Mouse (Mus musculus) embryonic facial prominence, embryonic 12.5 days (tissue): ENCODE data around the gene Olig2. TPM values are rescaled to one million over a fixed set of nuclear protein-coding genes. Genes with fewer than 3 reads are reported as not detected.

Experiments used
- ATAC-seq: fragments of 200-750 bp; cut with Nextera tagmentation; 2 replicates; pipeline ENCODE4 v1.8.0; 2017; ENCODE audit not compliant: insufficient number of reproducible peaks, insufficient read depth, low FRiP score, low TSS enrichment
- H3K27ac ChIP-seq: fragments of 300-500 bp; sonication (generic); 2 replicates; pipeline ENCODE4 v1.5.1; 2016; ENCODE audit warnings: mild to moderate bottlenecking
- H3K27me3 ChIP-seq: fragments of 300-500 bp; sonication (generic); 2 replicates; pipeline ENCODE4 v1.6.1; 2016; ENCODE audit warnings: mild to moderate bottlenecking, moderate library complexity
- H3K36me3 ChIP-seq: fragments of 300-500 bp; sonication (generic); 2 replicates; pipeline ENCODE4 v1.6.1; 2016; ENCODE audit warnings: mild to moderate bottlenecking
- H3K4me1 ChIP-seq: fragments of 300-500 bp; sonication (generic); 2 replicates; pipeline ENCODE4 v1.6.1; 2016
- H3K4me2 ChIP-seq: fragments of 300-500 bp; sonication (generic); replicated peaks from 2 replicates; pipeline ENCODE4 v1.6.1; 2016; ENCODE audit warnings: mild to moderate bottlenecking, moderate library complexity
- H3K4me3 ChIP-seq: fragments of 300-500 bp; sonication (generic); 2 replicates; pipeline ENCODE4 v1.5.1; 2016; ENCODE audit warnings: mild to moderate bottlenecking
- H3K9ac ChIP-seq: fragments of 300-500 bp; sonication (generic); 2 replicates; pipeline ENCODE4 v1.6.1; 2016; ENCODE audit warnings: mild to moderate bottlenecking, moderate library complexity
- H3K9me3 ChIP-seq: fragments of 300-500 bp; sonication (generic); 2 replicates; pipeline ENCODE4 v1.6.1; 2016; ENCODE audit warnings: mild to moderate bottlenecking, moderate library complexity
- WGBS: fragments of 180-500 bp; shearing (Covaris S2); methylation state at CpG from one replicate; pipeline ENCODE4 v1.1.7; 2016; 5-methylcytosine and 5-hydroxymethylcytosine counted together
- polyA plus RNA-seq: library from polyadenylated mRNA; unstranded; fragments of >200 nt; fragmentation: Nextera tagmentation; extraction: Ambion mirVana; gene quantifications from 2 replicates; pipeline ENCODE4 v1.2.1, GENCODE M21; 2016

Gene Olig2
- polyA plus RNA-seq, result 1.6 and 2.9 TPM in 2 replicates

GRCm38 (mm10) chr16:91225233-91226037, at the start of gene Olig2:
Gene Olig2, plus strand, starts transcription at chr16:91225457.
- peak within 1 kb of the TSS; percentile 24 for H3K4me3 ChIP-seq
- H3K4me1 ChIP-seq, result peaks cover 25% of the 10 kb centered on the region; the same call in 1 of the 2 replicates
- H3K9me3 ChIP-seq, result no peaks in the 10 kb centered on the region
- no peak within 1 kb of the TSS for H3K27ac ChIP-seq
- under 1% methylated on average over 53 of the region's 53 CpGs for WGBS
- ATAC-seq, result 0 out of 2 replicates have a peak, but pooled peaks have one; percentile 62
- no peaks in the 10 kb centered on the region for H3K36me3 ChIP-seq
- H3K27me3 ChIP-seq, result peaks cover 96% of the 10 kb centered on the region
- H3K9ac ChIP-seq, result no peak within 1 kb of the TSS
- peak within 1 kb of the TSS; percentile 46 for H3K4me2 ChIP-seq

GRCm38 (mm10) chr16:91175892-91176291, 49.4 kb upstream of the Olig2 start:
- H3K4me2 ChIP-seq, result no peak overlapping the region
- WGBS, result 72% methylated on average over 8 of the region's 8 CpGs
- no peaks in the 10 kb centered on the region for H3K9me3 ChIP-seq
- H3K36me3 ChIP-seq, result no peaks in the 10 kb centered on the region
- H3K4me3 ChIP-seq, result no peak overlapping the region
- H3K9ac ChIP-seq, result no peak overlapping the region
- ATAC-seq, result no peak
- no peak overlapping the region for H3K27ac ChIP-seq
- peaks cover 11% of the 10 kb centered on the region for H3K27me3 ChIP-seq
- H3K4me1 ChIP-seq, result no peaks in the 10 kb centered on the region; the same call in 1 of the 2 replicates

GRCm38 (mm10) chr16:91187046-91187445, 38.2 kb upstream of the Olig2 start:
- Histone ChIP-seq H3K9ac (no peak overlapping the region), H3K27me3 (peaks cover 19% of the 10 kb centered on the region; the same call in 1 of the 2 replicates), H3K4me3 (no peak overlapping the region), H3K27ac (no peak overlapping the region), H3K4me1 (no peaks in the 10 kb centered on the region), H3K36me3 (no peaks in the 10 kb centered on the region), H3K4me2 (no peak overlapping the region), H3K9me3 (no peaks in the 10 kb centered on the region)
- 47% methylated on average over 8 of the region's 8 CpGs for WGBS
- ATAC-seq, result no peak

- no peak overlapping the region for H3K9ac ChIP-seq
- 70% methylated on average over 10 of the region's 10 CpGs for WGBS
- H3K27me3 ChIP-seq, result peaks cover 19% of the 10 kb centered on the region
- no peaks in the 10 kb centered on the region for H3K4me1 ChIP-seq
- H3K4me2 ChIP-seq, result no peak overlapping the region
- no peak overlapping the region for H3K4me3 ChIP-seq
- no peak for ATAC-seq
- H3K27ac ChIP-seq, result no peak overlapping the region
- no peaks in the 10 kb centered on the region for H3K36me3 ChIP-seq
- H3K9me3 ChIP-seq, result no peaks in the 10 kb centered on the region
Observed at GRCm38 (mm10) chr16:91187662-91188061, 37.6 kb upstream of the Olig2 start.

GRCm38 (mm10) chr16:91188304-91188703, 37.0 kb upstream of the Olig2 start:
- Histone ChIP-seq H3K27ac (no peak overlapping the region), H3K27me3 (peaks cover 23% of the 10 kb centered on the region), H3K4me2 (no peak overlapping the region), H3K4me1 (no peaks in the 10 kb centered on the region), H3K9ac (no peak overlapping the region), H3K36me3 (no peaks in the 10 kb centered on the region), H3K9me3 (no peaks in the 10 kb centered on the region), H3K4me3 (no peak overlapping the region)
- no peak for ATAC-seq
- 75% methylated on average over 12 of the region's 12 CpGs for WGBS

- ATAC-seq, result no peak
- no peak overlapping the region for H3K9ac ChIP-seq
- H3K9me3 ChIP-seq, result no peaks in the 10 kb centered on the region
- 77% methylated on average over 6 of the region's 6 CpGs for WGBS
- H3K4me3 ChIP-seq, result no peak overlapping the region
- H3K27me3 ChIP-seq, result peaks cover 29% of the 10 kb centered on the region
- H3K4me1 ChIP-seq, result no peaks in the 10 kb centered on the region
- no peak overlapping the region for H3K27ac ChIP-seq
- no peak overlapping the region for H3K4me2 ChIP-seq
- H3K36me3 ChIP-seq, result no peaks in the 10 kb centered on the region
Observed at GRCm38 (mm10) chr16:91191233-91191632, 34.0 kb upstream of the Olig2 start.

GRCm38 (mm10) chr16:91191663-91192237, 33.5 kb upstream of the Olig2 start:
- Histone ChIP-seq H3K4me3 (no peak overlapping the region), H3K27me3 (peaks cover 29% of the 10 kb centered on the region), H3K9me3 (no peaks in the 10 kb centered on the region), H3K4me1 (no peaks in the 10 kb centered on the region), H3K27ac (no peak overlapping the region), H3K36me3 (no peaks in the 10 kb centered on the region), H3K4me2 (no peak overlapping the region), H3K9ac (no peak overlapping the region)
- no peak for ATAC-seq
- 69% methylated on average over 9 of the region's 9 CpGs for WGBS

- ATAC-seq, result no peak
- no peak overlapping the region for H3K27ac ChIP-seq
- no peak overlapping the region for H3K4me3 ChIP-seq
- H3K36me3 ChIP-seq, result no peaks in the 10 kb centered on the region
- WGBS, result 23% methylated on average over 15 of the region's 15 CpGs
- H3K9me3 ChIP-seq, result no peaks in the 10 kb centered on the region
- H3K4me1 ChIP-seq, result no peaks in the 10 kb centered on the region
- peaks cover 29% of the 10 kb centered on the region for H3K27me3 ChIP-seq
- no peak overlapping the region for H3K9ac ChIP-seq
- H3K4me2 ChIP-seq, result no peak overlapping the region
Observed at GRCm38 (mm10) chr16:91192672-91193354, 32.4 kb upstream of the Olig2 start.

- H3K4me1 ChIP-seq, result no peaks in the 10 kb centered on the region
- no peaks in the 10 kb centered on the region for H3K9me3 ChIP-seq
- no peaks in the 10 kb centered on the region for H3K27me3 ChIP-seq
- H3K9ac ChIP-seq, result no peak overlapping the region
- no peaks in the 10 kb centered on the region for H3K36me3 ChIP-seq
- ATAC-seq, result no peak
- H3K4me2 ChIP-seq, result no peak overlapping the region
- no peak overlapping the region for H3K4me3 ChIP-seq
- no peak overlapping the region for H3K27ac ChIP-seq
- 86% methylated on average over 7 of the region's 7 CpGs for WGBS
Observed at GRCm38 (mm10) chr16:91199815-91200214, 25.4 kb upstream of the Olig2 start.

- no peak overlapping the region for H3K4me3 ChIP-seq
- 0 out of 2 replicates have a peak, but pooled peaks cover 3% of the 10 kb centered on the region for H3K27me3 ChIP-seq
- H3K4me2 ChIP-seq, result no peak overlapping the region
- H3K36me3 ChIP-seq, result no peaks in the 10 kb centered on the region
- no peak for ATAC-seq
- no peaks in the 10 kb centered on the region for H3K9me3 ChIP-seq
- no peaks in the 10 kb centered on the region for H3K4me1 ChIP-seq
- H3K9ac ChIP-seq, result no peak overlapping the region
- no peak overlapping the region for H3K27ac ChIP-seq
- 89% methylated on average over 3 of the region's 3 CpGs for WGBS
Observed at GRCm38 (mm10) chr16:91202989-91203388, 22.3 kb upstream of the Olig2 start.

GRCm38 (mm10) chr16:91206371-91206770, 18.9 kb upstream of the Olig2 start:
- Histone ChIP-seq H3K36me3 (no peaks in the 10 kb centered on the region), H3K4me3 (no peak overlapping the region), H3K27ac (no peak overlapping the region), H3K4me2 (no peak overlapping the region), H3K9ac (no peak overlapping the region), H3K9me3 (no peaks in the 10 kb centered on the region), H3K27me3 (peaks cover 10% of the 10 kb centered on the region), H3K4me1 (no peaks in the 10 kb centered on the region)
- ATAC-seq, result no peak
- 69% methylated on average over 1 of the region's 1 CpGs for WGBS
